Mouse (Mus musculus) intestine, embryonic 16.5 days (tissue): ENCODE measurements around the gene Map3k14. TPM values are rescaled to one million over a fixed set of nuclear protein-coding genes. Genes with fewer than 3 reads are reported as not detected.

Experiments
- ATAC-seq: fragments of 200-750 bp; cut with Nextera tagmentation; 2 replicates; pipeline ENCODE4 v1.8.0; 2017; ENCODE audit warnings: moderate TSS enrichment, moderate library complexity
- H3K27ac ChIP-seq: fragments of 300-500 bp; sonication (generic); 2 replicates; pipeline ENCODE4 v1.5.1; 2014; ENCODE audit warnings: mild to moderate bottlenecking, low read length
- H3K27me3 ChIP-seq: fragments of 300-500 bp; sonication (generic); replicated peaks from 2 replicates; pipeline ENCODE4 v1.6.1; 2014; ENCODE audit warnings: low read length, control low read depth, mixed read lengths; ENCODE audit not compliant: control insufficient read depth, insufficient read depth
- H3K36me3 ChIP-seq: fragments of 300-500 bp; sonication (generic); 2 replicates; pipeline ENCODE4 v1.6.1; 2014; ENCODE audit warnings: low read length, control low read depth; ENCODE audit not compliant: control insufficient read depth, insufficient read depth
- H3K4me1 ChIP-seq: fragments of 300-500 bp; sonication (generic); 2 replicates; pipeline ENCODE4 v1.6.1; 2014; ENCODE audit warnings: low read length, control low read depth, mixed read lengths; ENCODE audit not compliant: control insufficient read depth, insufficient read depth
- H3K4me2 ChIP-seq: fragments of 300-500 bp; sonication (generic); 2 replicates; pipeline ENCODE4 v1.6.1; 2014; ENCODE audit warnings: low read depth, low read length, control low read depth
- H3K4me3 ChIP-seq: fragments of 300-500 bp; sonication (generic); 2 replicates; pipeline ENCODE4 v1.5.1; 2014; ENCODE audit warnings: mild to moderate bottlenecking, low read length
- H3K9ac ChIP-seq: fragments of 300-500 bp; sonication (generic); 2 replicates; pipeline ENCODE4 v1.6.1; 2014; ENCODE audit warnings: low read depth, low read length
- H3K9me3 ChIP-seq: fragments of 300-500 bp; sonication (generic); 2 replicates; pipeline ENCODE4 v1.6.1; 2016; ENCODE audit warnings: low read length, control low read depth; ENCODE audit not compliant: control insufficient read depth
- WGBS: fragments of 180-500 bp; shearing (Covaris S2); extraction: QIAGEN DNeasy Blood & Tissue Kit; methylation state at CpG from one replicate; pipeline ENCODE4 v1.1.7; 2014; 5-methylcytosine and 5-hydroxymethylcytosine counted together
- polyA plus RNA-seq: library from polyadenylated mRNA; unstranded; fragments of >200 nt; fragmentation: Nextera tagmentation; extraction: Ambion mirVana; gene quantifications from 2 replicates; pipeline ENCODE4 v1.2.1, GENCODE M21; 2015

The Map3k14 gene
- polyA plus RNA-seq, 1 experiment from 2014 or later, result 3.1 TPM

- Histone ChIP-seq H3K27me3 (no peaks in the 10 kb centered on the region), H3K4me2 (no peak overlapping the region), H3K4me3 (no peak overlapping the region), H3K4me1 (peaks cover 31% of the 10 kb centered on the region), H3K9ac (no peak overlapping the region), H3K27ac (no peak overlapping the region), H3K9me3 (no peaks in the 10 kb centered on the region), H3K36me3 (no peaks in the 10 kb centered on the region)
- no peak for ATAC-seq
- WGBS, result 72% methylated on average over 7 of the region's 7 CpGs
Observed at GRCm38 (mm10) chr11:103265211-103265610, 2.1 kb downstream of the Map3k14 start.

GRCm38 (mm10) chr11:103264427-103265005 lies 2.8 kb downstream of the Map3k14 start:
- Histone ChIP-seq H3K9ac (0 out of 2 replicates have a peak overlapping the region, but pooled peaks have one; percentile 26), H3K27ac (no peak overlapping the region), H3K4me3 (no peak overlapping the region), H3K4me1 (peaks cover 31% of the 10 kb centered on the region), H3K36me3 (no peaks in the 10 kb centered on the region), H3K9me3 (no peaks in the 10 kb centered on the region), H3K4me2 (no peak overlapping the region), H3K27me3 (no peaks in the 10 kb centered on the region)
- no peak for ATAC-seq
- 82% methylated on average over 20 of the region's 20 CpGs for WGBS

GRCm38 (mm10) chr11:103263551-103263950 lies 3.7 kb downstream of the Map3k14 start:
- Histone ChIP-seq H3K4me1 (peaks cover 31% of the 10 kb centered on the region), H3K4me3 (no peak overlapping the region), H3K27ac (no peak overlapping the region), H3K36me3 (no peaks in the 10 kb centered on the region), H3K27me3 (no peaks in the 10 kb centered on the region), H3K9me3 (no peaks in the 10 kb centered on the region), H3K9ac (peak overlapping the region; percentile 41), H3K4me2 (no peak overlapping the region)
- 59% methylated on average over 10 of the region's 10 CpGs for WGBS
- ATAC-seq, result no peak

DNA sequence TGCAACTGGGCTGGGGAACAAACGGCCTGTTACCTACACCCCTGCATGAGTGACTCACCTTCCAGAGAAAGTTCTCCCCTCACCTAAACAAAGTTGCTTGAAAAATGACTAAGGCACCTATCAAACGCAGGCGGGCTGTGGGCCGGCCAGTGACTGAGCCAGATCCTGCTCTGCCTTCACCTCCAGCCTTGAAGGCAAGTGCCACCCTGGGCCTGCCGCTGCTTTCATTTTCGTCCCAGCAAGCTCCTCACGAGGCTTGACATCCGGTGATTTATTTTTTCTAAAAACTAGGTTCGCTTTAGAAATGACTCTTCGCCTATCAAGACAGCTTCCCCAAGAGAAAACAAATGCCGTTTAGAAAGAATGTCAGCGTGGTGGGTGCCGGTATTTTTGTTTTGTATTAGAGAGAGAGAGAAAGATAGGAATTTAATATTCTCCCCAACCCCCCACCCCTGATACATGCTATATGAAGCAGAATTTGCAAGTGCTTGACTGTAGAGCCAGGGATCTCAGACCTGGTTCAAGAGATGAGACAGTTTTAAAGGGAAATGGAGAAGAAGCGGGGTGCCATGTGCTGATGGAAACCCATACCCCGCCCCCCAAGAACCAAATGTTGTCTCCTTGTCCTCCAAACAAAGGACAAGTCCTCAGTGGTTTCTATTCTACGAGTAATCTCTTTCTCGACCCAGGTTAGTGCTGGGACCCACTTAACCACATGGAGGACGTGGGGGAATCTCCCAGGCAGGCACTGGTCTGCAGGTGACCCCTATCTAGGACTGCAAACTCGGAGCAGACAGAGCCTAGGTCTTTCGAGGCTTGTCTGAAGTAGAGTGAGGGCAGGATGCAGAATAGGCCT lies 4.6 kb downstream of the Map3k14 start:
- WGBS, result 55% methylated on average over 20 of the region's 20 CpGs
- H3K27ac ChIP-seq, result peak overlapping the region; percentile 65
- H3K9ac ChIP-seq, result peak overlapping the region; percentile 31; the same call in 1 of the 2 replicates
- 0 out of 2 replicates have a peak overlapping the region, but pooled peaks have one; percentile 14 for H3K4me2 ChIP-seq
- ATAC-seq, result no peak
- no peaks in the 10 kb centered on the region for H3K27me3 ChIP-seq
- peaks cover 31% of the 10 kb centered on the region for H3K4me1 ChIP-seq
- H3K4me3 ChIP-seq, result no peak overlapping the region
- no peaks in the 10 kb centered on the region for H3K9me3 ChIP-seq
- H3K36me3 ChIP-seq, result no peaks in the 10 kb centered on the region

DNA sequence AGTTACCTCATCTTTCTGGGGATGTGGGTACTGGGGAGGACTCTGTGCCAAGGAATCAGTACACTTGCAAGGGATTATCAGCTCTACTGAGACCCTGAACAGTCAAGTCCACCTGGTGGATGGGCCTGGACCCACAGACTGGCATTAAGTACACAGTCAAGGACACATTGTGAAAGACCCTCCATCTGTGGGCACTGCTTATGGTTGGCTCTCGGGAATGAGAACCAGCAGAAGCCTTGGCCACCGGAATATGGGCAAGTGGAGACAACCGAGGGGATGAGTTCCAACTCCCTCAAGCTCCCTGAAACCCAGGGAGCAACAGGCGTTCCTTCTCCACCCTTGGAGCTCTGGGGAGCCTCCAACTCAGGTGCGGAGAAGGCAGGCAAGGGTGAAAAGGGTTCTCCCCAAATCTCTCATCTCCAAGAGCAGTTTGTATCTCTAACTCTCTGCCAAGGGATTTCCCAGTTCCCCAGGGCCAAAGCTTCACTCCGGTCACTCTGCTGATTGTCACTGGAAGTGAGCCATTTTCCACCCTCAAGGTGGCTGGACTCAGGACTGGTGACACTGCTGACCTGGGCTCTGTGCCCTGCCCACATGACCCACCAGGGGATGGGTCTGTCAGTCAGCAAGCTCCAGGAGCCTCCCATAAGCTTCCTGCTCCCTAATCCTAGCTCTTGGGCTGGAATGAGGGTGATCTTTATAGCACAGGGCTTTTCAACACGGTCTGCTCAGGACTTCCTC lies 5.4 kb downstream of the Map3k14 start:
- Histone ChIP-seq H3K27me3 (no peaks in the 10 kb centered on the region), H3K27ac (peak overlapping the region; percentile 65), H3K4me2 (0 out of 2 replicates have a peak overlapping the region, but pooled peaks have one; percentile 14), H3K4me3 (no peak overlapping the region), H3K9ac (0 out of 2 replicates have a peak overlapping the region, but pooled peaks have one; percentile 31), H3K4me1 (peaks cover 31% of the 10 kb centered on the region), H3K9me3 (no peaks in the 10 kb centered on the region), H3K36me3 (no peaks in the 10 kb centered on the region)
- no peak for ATAC-seq
- 79% methylated on average over 7 of the region's 7 CpGs for WGBS

GRCm38 (mm10) chr11:103260515-103261192 lies 6.6 kb downstream of the Map3k14 start:
- 0 out of 2 replicates have a peak overlapping the region, but pooled peaks have one; percentile 2 for H3K9ac ChIP-seq
- H3K27ac ChIP-seq, result no peak overlapping the region; the same call in 1 of the 2 replicates
- no peaks in the 10 kb centered on the region for H3K36me3 ChIP-seq
- peak; percentile 54 for ATAC-seq
- 65% methylated on average over 12 of the region's 12 CpGs for WGBS
- H3K4me2 ChIP-seq, result no peak overlapping the region
- H3K4me1 ChIP-seq, result peaks cover 26% of the 10 kb centered on the region
- H3K9me3 ChIP-seq, result no peaks in the 10 kb centered on the region
- no peak overlapping the region for H3K4me3 ChIP-seq
- H3K27me3 ChIP-seq, result no peaks in the 10 kb centered on the region

GRCm38 (mm10) chr11:103260034-103260433 lies 7.2 kb downstream of the Map3k14 start:
- no peaks in the 10 kb centered on the region for H3K9me3 ChIP-seq
- H3K27ac ChIP-seq, result no peak overlapping the region; the same call in 1 of the 2 replicates
- H3K4me1 ChIP-seq, result peaks cover 22% of the 10 kb centered on the region
- 93% methylated on average over 5 of the region's 5 CpGs for WGBS
- no peaks in the 10 kb centered on the region for H3K36me3 ChIP-seq
- no peak overlapping the region for H3K4me2 ChIP-seq
- no peak overlapping the region for H3K4me3 ChIP-seq
- no peaks in the 10 kb centered on the region for H3K27me3 ChIP-seq
- H3K9ac ChIP-seq, result no peak overlapping the region
- no peak for ATAC-seq

GRCm38 (mm10) chr11:103257938-103258481 lies 9.3 kb downstream of the Map3k14 start:
- no peak overlapping the region for H3K4me3 ChIP-seq
- peaks cover 21% of the 10 kb centered on the region for H3K4me1 ChIP-seq

More at GRCm38 (mm10) chr11:103257938-103258481, 9.3 kb downstream of the Map3k14 start:
- H3K27me3 ChIP-seq, result no peaks in the 10 kb centered on the region
- no peak for ATAC-seq
- no peaks in the 10 kb centered on the region for H3K9me3 ChIP-seq
- no peaks in the 10 kb centered on the region for H3K36me3 ChIP-seq
- 91% methylated on average over 4 of the region's 4 CpGs for WGBS
- no peak overlapping the region for H3K4me2 ChIP-seq
- no peak overlapping the region for H3K9ac ChIP-seq
- no peak overlapping the region for H3K27ac ChIP-seq
